ENCODE assay signal across 12 mouse cellular contexts in genomic region chr2:173017940-173018339, GRCm38 (mm10). TPM values are rescaled to one million over a fixed set of nuclear protein-coding genes. Genes with fewer than 3 reads are reported as not detected.
DNase-seq lines count a peak whose midpoint lies in the region; ATAC-seq and TF ChIP-seq lines count a peak whose summit lies in the region.
"Had no signal": no experiment of that assay in that cellular context is flagged by ENCODE, and none has a peak within 500 bp of the region (broad histone marks: within the 10 kb centered on the region; RNA-seq: fewer than 3 reads in every experiment).

No protein-coding gene starts in this region.

- no peak for ATAC-seq in heart, embryonic 16.5 days (replicated peaks; ENCODE audit: extremely low read depth, insufficient read depth, low FRiP score)
- ATAC-seq in G1E (ENCODE audit: extremely low read depth, insufficient number of reproducible peaks, low FRiP score, poor library complexity, severe bottlenecking), result peak; percentile 23
- ATAC-seq in liver, embryonic 12.5 days, result no peak

- peaks cover 30% of the 10 kb centered on the region for H3K4me1 ChIP-seq in heart, embryonic 16.5 days (ENCODE audit: control insufficient read depth, insufficient read depth, low read length)
- peaks cover 54% of the 10 kb centered on the region for H3K4me1 ChIP-seq in G1E (ENCODE audit: insufficient read depth, low read depth, low read length)
- H3K4me1 ChIP-seq in liver, embryonic 12.5 days, result peaks cover 55% of the 10 kb centered on the region

- H3K4me3 ChIP-seq in heart, embryonic 16.5 days (ENCODE audit: low read length), result no peak overlapping the region
- H3K4me3 ChIP-seq in G1E (ENCODE audit: low read depth, low read length), result no peak overlapping the region
- H3K4me3 ChIP-seq in liver, embryonic 12.5 days, result no peak overlapping the region
- H3K4me3 ChIP-seq: embryonic facial prominence, embryonic 15.5 days; limb, embryonic 10.5 days had no signal

- H3K9me3 ChIP-seq in heart, embryonic 16.5 days (replicated peaks; ENCODE audit: control insufficient read depth, low read length), result no peaks in the 10 kb centered on the region
- H3K9me3 ChIP-seq in G1E (replicated peaks), result no peaks in the 10 kb centered on the region
- H3K9me3 ChIP-seq in liver, embryonic 12.5 days (replicated peaks), result no peaks in the 10 kb centered on the region
- H3K9me3 ChIP-seq: embryonic facial prominence, embryonic 15.5 days; limb, embryonic 10.5 days had no signal

- H3K36me3 ChIP-seq in heart, embryonic 16.5 days (ENCODE audit: control insufficient read depth, insufficient read depth), result peaks cover 16% of the 10 kb centered on the region
- peaks cover 51% of the 10 kb centered on the region for H3K36me3 ChIP-seq in G1E (replicated peaks)
- peaks cover 40% of the 10 kb centered on the region for H3K36me3 ChIP-seq in liver, embryonic 12.5 days
- H3K36me3 ChIP-seq in splenic B cell, adult 2 months (ENCODE audit: control insufficient read depth, insufficient read depth, low read length, poor library complexity, severe bottlenecking), result peaks cover 5% of the 10 kb centered on the region; the same call in 1 of the 2 replicates

- intact Hi-C loops in heart, postnatal 36 days (cut with DNase I), result loop anchor here (2.0 kb wide), 1 partner anchor 17 kb away; the partner anchor contains the start of gene Rae1

- no peaks in the 10 kb centered on the region for H3K27me3 ChIP-seq in heart, embryonic 16.5 days (ENCODE audit: control insufficient read depth, insufficient read depth, low read length)
- no peaks in the 10 kb centered on the region for H3K27me3 ChIP-seq in G1E (ENCODE audit: insufficient read depth, low read length)
- H3K27me3 ChIP-seq in liver, embryonic 12.5 days (replicated peaks), result no peaks in the 10 kb centered on the region
- no peaks in the 10 kb centered on the region for H3K27me3 ChIP-seq in splenic B cell, adult 2 months (ENCODE audit: control insufficient read depth, insufficient read depth, low read length, poor library complexity, severe bottlenecking)

- no peak overlapping the region for H3K4me2 ChIP-seq in heart, embryonic 16.5 days (ENCODE audit: low read depth, low read length)
- peak overlapping the region; percentile 91 for H3K4me2 ChIP-seq in liver, embryonic 12.5 days
- H3K4me2 ChIP-seq: embryonic facial prominence, embryonic 15.5 days had no signal

- 28% methylated on average over 6 of the region's 6 CpGs for WGBS in heart, embryonic 16.5 days
- WGBS in liver, embryonic 12.5 days (ENCODE audit: insufficient replicate concordance), result 15% methylated on average over 6 of the region's 6 CpGs

- DNase-seq in heart, postnatal 36 days, result no peak
- no peak for DNase-seq in G1E (ENCODE audit: low spot score)
- peak; percentile 60 for DNase-seq in splenic B cell, adult 2 months (ENCODE audit: low read depth, low spot score)
- DNase-seq in urinary bladder, postnatal 4 days (ENCODE audit: low spot score in 2 of 2), result no peak
- no peak for DNase-seq in adrenal gland, postnatal 25 days
- DNase-seq in MN1 (ENCODE audit: low spot score), result no peak
- DNase-seq: cerebellum, adult 8-10 months; lung, postnatal 36 days had no signal

- 0 out of 2 replicates have a peak overlapping the region, but pooled peaks have one; percentile 9 for H3K9ac ChIP-seq in heart, embryonic 16.5 days (ENCODE audit: low read length)
- H3K9ac ChIP-seq in liver, embryonic 12.5 days, result peak overlapping the region; percentile 97; the same call in 1 of the 2 replicates
- H3K9ac ChIP-seq: embryonic facial prominence, embryonic 15.5 days had no signal

- TF ChIP-seq CTCF in G1E (IDR thresholded peaks at IDR 0.05; ENCODE audit: low read depth, low read length), result no peak

- peak overlapping the region; percentile 91 for H3K27ac ChIP-seq in heart, embryonic 16.5 days (ENCODE audit: low read length)
- peak overlapping the region; percentile 23 for H3K27ac ChIP-seq in liver, embryonic 12.5 days
- H3K27ac ChIP-seq: embryonic facial prominence, embryonic 15.5 days had no signal

RNA-seq across cellular contexts. Expression of gene Rbm38, which starts 2.4 kb away (rescaled TPM):
- polyA plus RNA-seq in heart, embryonic 16.5 days (2015; fragmentation: Nextera tagmentation; extraction: Ambion mirVana), result 130 and 146 TPM in 2 replicates
- total RNA-seq in heart, postnatal 36 days (2021), result 100 to 1,000 TPM; 159 to 209 TPM
- total RNA-seq in G1E (2014; fragmentation: Nextera tagmentation), result 299 and 342 TPM in 2 replicates
- total RNA-seq in G1E (2017), result 35.7 and 36.0 TPM in 2 replicates
- 692 and 737 TPM in 2 replicates for polyA plus RNA-seq in G1E (2012)
- polyA plus RNA-seq in liver, embryonic 12.5 days (2016; fragmentation: Nextera tagmentation; extraction: Ambion mirVana), result 305 and 313 TPM in 2 replicates
- total RNA-seq in adrenal gland, postnatal 25 days (2021), result 24.7 and 29.3 TPM in 2 replicates

RNA-seq across cellular contexts. Expression of gene Rae1, which starts 18.0 kb away (rescaled TPM):
- 95.8 and 103 TPM in 2 replicates for polyA plus RNA-seq in heart, embryonic 16.5 days (2015; fragmentation: Nextera tagmentation; extraction: Ambion mirVana)
- total RNA-seq in heart, postnatal 36 days (2021), result 10 to 100 TPM; 24.0 to 24.7 TPM
- total RNA-seq in G1E (2014; fragmentation: Nextera tagmentation) (165 and 189 TPM in 2 replicates), G1E (2017) (92.4 and 93.2 TPM in 2 replicates)
- polyA plus RNA-seq in G1E (2012), result 60.2 and 71.9 TPM in 2 replicates
- polyA plus RNA-seq in liver, embryonic 12.5 days (2016; fragmentation: Nextera tagmentation; extraction: Ambion mirVana), result 117 and 119 TPM in 2 replicates
- total RNA-seq in adrenal gland, postnatal 25 days (2021), result 65.9 and 80.5 TPM in 2 replicates

RNA-seq across cellular contexts. Expression of gene Spo11, which starts 40.4 kb away (rescaled TPM):
- 0.69 and 1.6 TPM in 2 replicates for polyA plus RNA-seq in heart, embryonic 16.5 days (2015; fragmentation: Nextera tagmentation; extraction: Ambion mirVana)
- total RNA-seq in heart, postnatal 36 days (2021), result not detected
- total RNA-seq in G1E (2014; fragmentation: Nextera tagmentation) (not detected in 2 replicates), G1E (2017) (not detected in 2 replicates)
- polyA plus RNA-seq in G1E (2012), result not detected in 2 replicates
- polyA plus RNA-seq in liver, embryonic 12.5 days (2016; fragmentation: Nextera tagmentation; extraction: Ambion mirVana), result 0.10 TPM in 1 of 2 replicates, not detected in the other
- not detected in 2 replicates for total RNA-seq in adrenal gland, postnatal 25 days (2021)
